Mouse (Mus musculus) liver, embryonic 11.5 days (tissue): ENCODE results near the gene Adgrf1. TPM values are rescaled to one million over a fixed set of nuclear protein-coding genes. Genes with fewer than 3 reads are reported as not detected.

Source experiments
- ATAC-seq: fragments of 200-750 bp; cut with Nextera tagmentation; replicated peaks from 2 replicates; pipeline ENCODE4 v1.8.0; 2017; ENCODE audit warnings: moderate number of reproducible peaks, mild to moderate bottlenecking, moderate TSS enrichment, moderate library complexity; ENCODE audit not compliant: low FRiP score
- DNase-seq: peaks from one replicate; pipeline ENCODE4 v3.0.0-alpha.2; 2017; ENCODE audit warnings: low spot score
- H3K27ac ChIP-seq: fragments of 300-500 bp; sonication (generic); 2 replicates; pipeline ENCODE4 v1.5.1; 2014; ENCODE audit warnings: mild to moderate bottlenecking, low read depth, low read length, control low read depth
- H3K27me3 ChIP-seq: fragments of 300-500 bp; sonication (generic); replicated peaks from 2 replicates; pipeline ENCODE4 v1.6.1; 2014; ENCODE audit warnings: low read length, mixed read lengths; ENCODE audit not compliant: control insufficient read depth, insufficient read depth
- H3K36me3 ChIP-seq: fragments of 300-500 bp; sonication (generic); 2 replicates; pipeline ENCODE4 v1.6.1; 2014; ENCODE audit warnings: mild to moderate bottlenecking, low read length, moderate library complexity, mixed read lengths; ENCODE audit not compliant: control insufficient read depth, insufficient read depth
- H3K4me1 ChIP-seq: fragments of 300-500 bp; sonication (generic); replicated peaks from 2 replicates; pipeline ENCODE4 v1.6.1; 2014; ENCODE audit warnings: low read length, mixed read lengths; ENCODE audit not compliant: control insufficient read depth, insufficient read depth
- H3K4me2 ChIP-seq: fragments of 300-500 bp; sonication (generic); 2 replicates; pipeline ENCODE4 v1.6.1; 2014; ENCODE audit warnings: mild to moderate bottlenecking, control low read depth, moderate library complexity
- H3K4me3 ChIP-seq: fragments of 300-500 bp; sonication (generic); 2 replicates; pipeline ENCODE4 v1.5.1; 2014; ENCODE audit warnings: low read depth, low read length, control low read depth
- H3K9ac ChIP-seq: fragments of 300-500 bp; sonication (generic); 2 replicates; pipeline ENCODE4 v1.6.1; 2014; ENCODE audit warnings: low read depth, low read length, control low read depth
- H3K9me3 ChIP-seq: fragments of 300-500 bp; sonication (generic); 2 replicates; pipeline ENCODE4 v1.6.1; 2016; ENCODE audit warnings: low read length, inconsistent platforms, mixed read lengths; ENCODE audit not compliant: control insufficient read depth
- WGBS: fragments of 180-500 bp; shearing (Covaris S2); extraction: QIAGEN DNeasy Blood & Tissue Kit; methylation state at CpG from one replicate; pipeline ENCODE4 v1.1.7; 2014; 5-methylcytosine and 5-hydroxymethylcytosine counted together
- polyA plus RNA-seq: library from polyadenylated mRNA; unstranded; fragments of >200 nt; fragmentation: Nextera tagmentation; extraction: Ambion mirVana; gene quantifications from 2 replicates; pipeline ENCODE4 v1.2.1, GENCODE M21; 2014

Adgrf1 gene
- polyA plus RNA-seq, 1 experiment from 2014 or later, result 0.04 TPM

- H3K9ac ChIP-seq, result no peak overlapping the region
- H3K4me2 ChIP-seq, result no peak overlapping the region
- H3K36me3 ChIP-seq, result no peaks in the 10 kb centered on the region
- H3K9me3 ChIP-seq, result no peaks in the 10 kb centered on the region
- no peaks in the 10 kb centered on the region for H3K4me1 ChIP-seq
- H3K4me3 ChIP-seq, result no peak overlapping the region
- H3K27me3 ChIP-seq, result no peaks in the 10 kb centered on the region
- ATAC-seq (no peak), DNase-seq (no peak)
- 73% methylated on average over 3 of the region's 3 CpGs for WGBS
- H3K27ac ChIP-seq, result no peak overlapping the region
These were observed 27.5 kb upstream of the Adgrf1 start for GRCm38 (mm10) chr17:43242609-43243008.

- Histone ChIP-seq H3K4me3 (no peak overlapping the region), H3K4me1 (no peaks in the 10 kb centered on the region), H3K9ac (no peak overlapping the region), H3K4me2 (no peak overlapping the region), H3K36me3 (no peaks in the 10 kb centered on the region), H3K27ac (no peak overlapping the region), H3K27me3 (no peaks in the 10 kb centered on the region), H3K9me3 (no peaks in the 10 kb centered on the region)
- ATAC-seq (no peak), DNase-seq (no peak)
- 72% methylated on average over 6 of the region's 6 CpGs for WGBS
These were observed 24.8 kb upstream of the Adgrf1 start for GRCm38 (mm10) chr17:43245364-43245763.

DNA sequence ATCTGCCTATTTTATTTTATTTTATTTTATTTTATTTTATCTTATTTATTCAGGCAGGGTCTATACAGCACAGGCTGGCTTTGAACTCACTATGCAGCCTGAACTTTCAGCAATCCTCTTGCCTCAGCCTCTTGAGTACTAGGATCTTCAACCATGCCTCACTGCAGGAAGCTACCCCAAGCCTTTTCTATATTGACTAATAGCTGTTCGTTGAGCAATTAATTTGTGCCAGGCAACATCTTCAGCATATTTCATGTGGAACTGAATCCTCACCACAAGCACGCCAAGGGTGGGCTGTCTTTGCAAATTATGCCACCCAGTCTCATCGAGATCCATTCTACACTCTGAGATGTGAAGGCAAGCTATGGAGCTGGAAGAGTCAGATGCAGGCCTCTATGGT lies 22.9 kb upstream of the Adgrf1 start:
- no peaks in the 10 kb centered on the region for H3K4me1 ChIP-seq
- no peaks in the 10 kb centered on the region for H3K9me3 ChIP-seq
- no peak overlapping the region for H3K27ac ChIP-seq
- H3K9ac ChIP-seq, result no peak overlapping the region
- no peak overlapping the region for H3K4me3 ChIP-seq
- ATAC-seq, result no peak
- H3K36me3 ChIP-seq, result no peaks in the 10 kb centered on the region
- no peak overlapping the region for H3K4me2 ChIP-seq
- no peak for DNase-seq
- no peaks in the 10 kb centered on the region for H3K27me3 ChIP-seq
- 80% methylated on average over 3 of the region's 3 CpGs for WGBS

DNA sequence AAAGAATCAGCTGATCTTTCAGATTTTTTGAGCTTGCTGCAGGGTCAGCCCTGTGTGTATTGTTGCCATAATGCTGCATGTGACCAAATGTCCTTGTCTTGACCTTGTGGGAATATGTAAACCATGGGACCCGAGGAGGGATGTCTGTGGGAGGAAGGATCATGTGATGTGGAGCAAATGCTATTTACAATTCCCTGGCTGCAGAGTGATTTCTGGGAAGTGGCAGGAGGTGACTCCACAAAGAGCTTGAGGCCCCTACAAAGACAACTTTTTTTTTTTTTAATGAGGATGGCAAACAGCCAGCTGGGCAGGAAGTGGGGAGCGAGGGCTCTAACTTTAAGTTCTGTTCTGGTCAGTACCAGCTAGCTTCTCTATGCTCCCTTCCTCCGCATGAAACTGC lies 20.5 kb upstream of the Adgrf1 start:
- no peaks in the 10 kb centered on the region for H3K27me3 ChIP-seq
- no peaks in the 10 kb centered on the region for H3K4me1 ChIP-seq
- no peak overlapping the region for H3K4me2 ChIP-seq
- H3K9me3 ChIP-seq, result no peaks in the 10 kb centered on the region
- no peak overlapping the region for H3K9ac ChIP-seq
- DNase-seq (no peak), ATAC-seq (no peak)
- WGBS, result 39% methylated on average over 3 of the region's 3 CpGs
- no peak overlapping the region for H3K4me3 ChIP-seq
- H3K27ac ChIP-seq, result no peak overlapping the region
- H3K36me3 ChIP-seq, result no peaks in the 10 kb centered on the region

DNA sequence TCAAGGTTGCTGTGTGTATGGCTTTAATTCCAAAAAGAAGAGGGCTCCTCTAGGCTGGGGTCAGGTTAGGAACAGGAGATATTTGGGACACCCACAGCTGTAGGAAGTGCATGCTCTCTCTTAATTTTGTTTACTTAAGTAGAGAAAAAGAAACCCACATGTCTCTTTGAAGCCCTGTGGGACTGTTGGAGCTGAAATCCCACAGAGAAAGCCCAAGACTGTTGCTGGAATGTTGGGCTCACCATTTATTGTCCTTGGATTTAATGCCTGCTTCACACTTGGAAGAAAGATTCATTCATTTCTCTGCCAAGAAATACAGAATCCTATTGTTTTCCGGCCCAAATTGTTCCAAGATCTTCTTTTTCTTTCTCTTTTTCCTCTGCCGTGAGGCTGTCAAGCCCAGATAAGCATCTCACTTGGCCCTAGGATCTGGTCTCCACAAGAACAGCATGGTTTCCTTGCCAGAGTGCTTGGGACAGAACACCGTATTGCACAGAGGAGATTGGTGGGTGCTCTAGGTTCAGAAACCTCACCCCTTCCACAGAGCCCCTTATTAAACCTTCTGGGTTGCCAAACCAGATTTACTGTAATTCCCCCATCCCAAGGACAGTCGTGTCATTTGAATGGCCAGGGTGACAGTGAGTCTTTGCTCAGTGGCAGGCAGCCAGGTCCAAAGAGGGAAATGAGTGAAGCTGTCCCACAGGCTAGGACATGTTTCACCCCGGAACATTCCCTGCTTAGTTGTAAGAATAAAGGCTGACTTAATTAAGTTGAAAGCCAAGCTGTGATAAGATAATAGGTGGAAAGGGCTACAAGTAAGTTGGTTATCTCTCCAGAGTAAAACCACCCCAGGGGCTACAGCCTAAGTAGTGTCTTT lies 18.6 kb upstream of the Adgrf1 start:
- no peak overlapping the region for H3K4me2 ChIP-seq
- no peaks in the 10 kb centered on the region for H3K4me1 ChIP-seq
- no peak overlapping the region for H3K9ac ChIP-seq
- no peaks in the 10 kb centered on the region for H3K27me3 ChIP-seq
- no peak overlapping the region for H3K4me3 ChIP-seq
- DNase-seq (no peak), ATAC-seq (no peak)
- no peak overlapping the region for H3K27ac ChIP-seq
- H3K36me3 ChIP-seq, result no peaks in the 10 kb centered on the region
- no peaks in the 10 kb centered on the region for H3K9me3 ChIP-seq
- WGBS, result 44% methylated on average over 5 of the region's 5 CpGs

DNA sequence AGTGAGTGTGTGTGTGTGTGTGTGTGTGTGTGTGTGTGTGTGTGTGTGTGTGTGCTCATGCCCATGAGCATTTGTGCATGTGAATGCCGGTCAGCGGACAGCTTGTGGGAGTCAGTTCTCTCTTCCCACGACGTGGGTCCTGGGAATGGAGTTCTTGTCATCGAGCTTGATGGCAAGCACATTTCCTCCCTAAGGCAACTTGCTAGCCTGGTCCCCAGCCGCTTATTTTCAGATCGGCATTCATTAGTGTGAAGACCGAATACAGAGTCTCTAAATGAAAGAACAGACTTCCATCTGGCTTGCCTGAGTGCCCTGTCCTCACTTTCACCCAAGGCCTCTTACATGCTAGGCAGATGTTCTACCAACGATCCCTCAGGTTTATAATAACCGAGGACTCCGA lies 17.3 kb upstream of the Adgrf1 start:
- Histone ChIP-seq H3K27ac (no peak overlapping the region), H3K4me3 (no peak overlapping the region), H3K4me1 (no peaks in the 10 kb centered on the region), H3K36me3 (no peaks in the 10 kb centered on the region), H3K4me2 (no peak overlapping the region), H3K9me3 (no peaks in the 10 kb centered on the region), H3K27me3 (no peaks in the 10 kb centered on the region), H3K9ac (no peak overlapping the region)
- ATAC-seq (no peak), DNase-seq (no peak)
- WGBS, result 79% methylated on average over 11 of the region's 11 CpGs

- Histone ChIP-seq H3K27me3 (no peaks in the 10 kb centered on the region), H3K4me2 (no peak overlapping the region), H3K9me3 (no peaks in the 10 kb centered on the region), H3K4me3 (no peak overlapping the region), H3K27ac (no peak overlapping the region), H3K36me3 (no peaks in the 10 kb centered on the region), H3K4me1 (no peaks in the 10 kb centered on the region), H3K9ac (no peak overlapping the region)
- DNase-seq, result no peak
- no peak for ATAC-seq
- 60% methylated on average over 3 of the region's 3 CpGs for WGBS
These were observed 15.9 kb upstream of the Adgrf1 start for GRCm38 (mm10) chr17:43254261-43254660.

- H3K36me3 ChIP-seq, result no peaks in the 10 kb centered on the region
- H3K9me3 ChIP-seq, result no peaks in the 10 kb centered on the region
- no peaks in the 10 kb centered on the region for H3K4me1 ChIP-seq
- no peak for DNase-seq
- no peaks in the 10 kb centered on the region for H3K27me3 ChIP-seq
- no peak overlapping the region for H3K4me3 ChIP-seq
- no peak overlapping the region for H3K27ac ChIP-seq
- ATAC-seq, result no peak
- 63% methylated on average over 12 of the region's 12 CpGs for WGBS
- H3K9ac ChIP-seq, result no peak overlapping the region
- H3K4me2 ChIP-seq, result no peak overlapping the region
These were observed 13.5 kb upstream of the Adgrf1 start for GRCm38 (mm10) chr17:43256536-43257135.

- Histone ChIP-seq H3K9ac (no peak overlapping the region), H3K9me3 (no peaks in the 10 kb centered on the region), H3K27me3 (no peaks in the 10 kb centered on the region), H3K4me1 (no peaks in the 10 kb centered on the region), H3K36me3 (no peaks in the 10 kb centered on the region), H3K27ac (no peak overlapping the region), H3K4me2 (no peak overlapping the region), H3K4me3 (no peak overlapping the region)
- ATAC-seq (no peak), DNase-seq (no peak)
- 75% methylated on average over 1 of the region's 1 CpGs for WGBS
These were observed 12.4 kb upstream of the Adgrf1 start for GRCm38 (mm10) chr17:43257699-43258098.
